Mouse (Mus musculus): ENCODE measurements at regions not wholly inside any gene's neighbourhood (a gene's known extent, or its start where the extent isn't known, plus 50 kb on each side); places are given as distances from the start of the nearest gene placed in this dataset.

DNA sequence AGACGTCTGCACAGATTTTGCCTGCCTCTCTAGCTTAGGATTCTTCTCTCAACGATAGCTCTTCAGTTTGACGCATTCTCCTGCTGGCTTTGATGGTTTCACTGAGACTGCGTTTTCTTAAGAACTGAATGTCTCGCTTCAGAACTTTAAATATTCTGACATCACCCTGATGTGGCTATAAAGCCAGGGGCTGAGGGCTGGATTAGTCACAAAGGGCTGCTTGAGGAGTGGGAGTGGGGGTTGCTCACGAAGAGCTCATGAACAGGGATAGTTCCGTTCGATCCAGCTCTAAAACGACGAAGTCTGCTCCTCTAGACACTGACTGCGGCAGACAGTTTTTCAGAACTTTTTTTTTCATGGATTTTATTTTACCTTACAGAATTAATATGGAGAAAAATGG, 240.7 kb upstream of the Nr5a2 start:
- DNase-seq, result no peak
- Histone ChIP-seq H3K36me3 (no peaks in the 10 kb centered on the region), H3K9ac (no peak overlapping the region), H3K4me2 (no peak overlapping the region), H3K4me1 (replicated peaks) (0 out of 2 replicates have a peak, but pooled peaks cover 4% of the 10 kb centered on the region), H3K4me3 (replicated peaks) (no peak overlapping the region), H3K27me3 (no peaks in the 10 kb centered on the region), H3K27ac (no peak overlapping the region), H3K9me3 (replicated peaks) (no peaks in the 10 kb centered on the region)
- no peak for ATAC-seq (ENCODE audit: low read depth)
- WGBS (ENCODE audit: insufficient replicate concordance), result 76% methylated on average over 11 of the region's 11 CpGs

DNA sequence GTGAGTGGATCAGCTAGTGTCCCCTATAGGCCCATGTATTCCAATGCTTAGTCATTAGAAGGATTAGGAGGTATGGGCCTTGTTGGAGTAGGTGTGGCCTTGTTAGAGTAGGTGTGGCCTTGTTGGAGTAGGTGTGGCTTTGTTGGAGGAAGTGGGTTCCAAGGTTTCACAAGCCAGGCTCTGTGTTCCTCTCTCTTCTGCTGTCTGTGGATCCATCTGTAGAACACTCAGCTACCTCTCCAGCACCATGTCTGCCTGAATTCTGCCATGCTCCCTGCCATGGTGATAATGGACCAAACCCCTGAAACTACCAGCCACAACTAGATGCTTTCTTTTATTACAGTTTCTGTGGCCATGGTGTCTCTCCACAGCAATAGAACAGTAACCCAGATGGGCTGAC, 235.7 kb upstream of the Nr5a2 start:
- ATAC-seq (ENCODE audit: low read depth) (peak; percentile 41; the same call in 1 of the 2 replicates), DNase-seq (no peak)
- H3K9ac ChIP-seq, result no peak overlapping the region
- 0 out of 2 replicates have a peak, but pooled peaks cover 2% of the 10 kb centered on the region for H3K4me1 ChIP-seq (replicated peaks)
- H3K27ac ChIP-seq, result no peak overlapping the region
- no peak overlapping the region for H3K4me3 ChIP-seq (replicated peaks)
- no peak overlapping the region for H3K4me2 ChIP-seq
- H3K27me3 ChIP-seq, result no peaks in the 10 kb centered on the region
- no peaks in the 10 kb centered on the region for H3K36me3 ChIP-seq
- H3K9me3 ChIP-seq (replicated peaks), result no peaks in the 10 kb centered on the region

DNA sequence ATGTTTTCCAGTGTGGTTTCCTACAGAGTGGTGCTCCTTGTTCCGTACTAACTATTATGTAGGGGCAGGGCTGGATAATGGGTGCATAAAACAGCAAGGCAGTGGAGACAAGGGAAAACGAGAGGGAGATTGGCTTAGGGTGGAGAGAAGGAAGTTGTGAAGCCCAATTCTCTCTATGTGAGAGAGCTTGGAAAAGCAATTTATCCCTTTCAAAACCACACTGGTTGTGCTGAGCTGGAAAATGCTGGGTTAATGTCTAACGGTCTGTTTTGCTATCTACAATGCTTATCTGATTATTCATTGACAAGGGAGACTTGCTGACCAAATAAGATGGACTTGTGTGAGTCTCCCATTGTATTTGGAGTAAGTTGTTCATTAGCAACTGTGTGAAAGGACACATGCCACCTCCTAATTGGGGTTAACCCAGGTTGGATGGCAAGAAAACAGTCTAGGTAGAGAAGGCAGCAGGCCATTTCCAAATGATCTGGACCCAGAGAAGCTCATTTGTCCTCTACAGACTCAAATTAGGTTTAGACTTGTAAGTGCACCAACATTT, 234.9 kb upstream of the Nr5a2 start:
- WGBS (ENCODE audit: insufficient replicate concordance), result 50% methylated on average over 3 of the region's 3 CpGs
- no peak overlapping the region for H3K27ac ChIP-seq
- H3K9ac ChIP-seq, result no peak overlapping the region
- no peak overlapping the region for H3K4me2 ChIP-seq
- H3K4me1 ChIP-seq (replicated peaks), result 0 out of 2 replicates have a peak, but pooled peaks cover 2% of the 10 kb centered on the region
- H3K36me3 ChIP-seq, result no peaks in the 10 kb centered on the region
- no peaks in the 10 kb centered on the region for H3K27me3 ChIP-seq
- DNase-seq (no peak), ATAC-seq (ENCODE audit: low read depth) (no peak)
- H3K4me3 ChIP-seq (replicated peaks), result no peak overlapping the region
- H3K9me3 ChIP-seq (replicated peaks), result no peaks in the 10 kb centered on the region

DNA sequence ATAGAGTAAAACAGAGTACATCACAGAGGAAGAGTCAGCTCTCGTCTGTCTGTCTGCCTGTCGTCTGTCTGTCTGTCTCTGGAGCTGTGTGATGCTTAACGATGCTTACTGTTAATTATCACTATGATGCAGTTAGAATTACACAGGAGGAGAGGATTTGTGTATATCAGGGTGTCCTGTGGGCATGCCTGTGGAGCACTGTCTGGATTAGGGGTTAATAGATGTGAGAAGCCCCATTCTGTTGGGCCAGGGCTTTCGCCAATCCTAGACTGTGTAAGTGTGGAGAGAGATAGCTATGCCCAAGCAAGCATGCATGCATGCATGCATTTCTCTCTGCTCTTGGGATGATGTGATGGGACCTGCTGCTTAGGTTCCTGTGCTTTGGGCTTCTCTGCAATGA, 218.0 kb upstream of the Nr5a2 start:
- H3K4me3 ChIP-seq (replicated peaks), result no peak overlapping the region
- H3K9ac ChIP-seq, result no peak overlapping the region
- H3K9me3 ChIP-seq (replicated peaks), result no peaks in the 10 kb centered on the region
- DNase-seq (no peak), ATAC-seq (ENCODE audit: low read depth) (no peak)
- H3K36me3 ChIP-seq, result no peaks in the 10 kb centered on the region
- no peak overlapping the region for H3K4me2 ChIP-seq
- 67% methylated on average over 4 of the region's 4 CpGs for WGBS (ENCODE audit: insufficient replicate concordance)
- H3K27me3 ChIP-seq, result no peaks in the 10 kb centered on the region
- H3K4me1 ChIP-seq (replicated peaks), result no peaks in the 10 kb centered on the region
- no peak overlapping the region for H3K27ac ChIP-seq

DNA sequence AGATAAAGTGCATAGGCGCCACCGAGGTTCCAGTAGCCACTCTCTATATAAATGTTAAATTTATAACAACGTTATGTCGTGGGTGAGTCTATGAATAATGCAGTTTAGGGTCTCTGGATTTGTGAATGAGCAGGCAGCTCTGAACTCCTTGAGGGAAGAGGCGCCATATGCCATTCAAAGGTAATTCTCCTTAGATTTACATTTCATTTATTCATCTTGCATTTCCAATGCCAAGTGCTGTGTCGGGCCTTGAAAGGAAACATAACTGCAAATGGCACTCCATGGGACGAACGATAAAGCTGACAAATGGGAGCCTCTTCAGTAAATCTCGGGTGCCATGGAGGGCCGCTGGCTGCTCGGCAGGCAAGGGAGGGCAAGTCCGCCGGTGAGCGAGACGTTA, 216.4 kb upstream of the Nr5a2 start:
- Histone ChIP-seq H3K9me3 (replicated peaks) (no peaks in the 10 kb centered on the region), H3K9ac (no peak overlapping the region), H3K4me3 (replicated peaks) (no peak overlapping the region), H3K27me3 (no peaks in the 10 kb centered on the region), H3K27ac (no peak overlapping the region), H3K4me2 (no peak overlapping the region), H3K4me1 (replicated peaks) (no peaks in the 10 kb centered on the region), H3K36me3 (no peaks in the 10 kb centered on the region)
- ATAC-seq (ENCODE audit: low read depth) (no peak), DNase-seq (no peak)
- 73% methylated on average over 15 of the region's 15 CpGs for WGBS (ENCODE audit: insufficient replicate concordance)

DNA sequence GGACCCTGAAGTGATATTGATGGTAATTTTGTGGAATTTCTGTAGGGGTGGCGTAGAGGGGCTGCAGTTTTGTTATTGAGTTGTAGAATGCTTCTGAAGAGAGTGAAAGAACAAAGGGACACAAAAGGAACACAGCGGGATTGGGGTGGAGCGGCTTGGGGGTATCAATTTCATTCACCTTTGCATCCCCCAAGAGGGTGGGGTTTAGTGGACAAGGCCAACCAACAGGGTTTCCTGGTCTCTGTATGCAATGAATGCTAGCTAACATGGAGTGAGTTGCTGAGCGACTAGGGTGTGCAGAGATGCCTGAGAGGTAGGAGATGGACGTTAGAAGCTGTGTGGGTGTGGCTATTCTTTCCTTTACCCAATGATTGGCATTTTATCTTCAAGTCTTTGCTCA, 213.8 kb upstream of the Nr5a2 start:
- 51% methylated on average over 5 of the region's 5 CpGs for WGBS (ENCODE audit: insufficient replicate concordance)
- peaks cover 8% of the 10 kb centered on the region; the same call in 1 of the 2 replicates for H3K4me1 ChIP-seq (replicated peaks)
- H3K27ac ChIP-seq, result no peak overlapping the region
- no peak overlapping the region for H3K4me2 ChIP-seq
- no peak overlapping the region for H3K9ac ChIP-seq
- no peaks in the 10 kb centered on the region for H3K9me3 ChIP-seq (replicated peaks)
- no peak for DNase-seq
- no peaks in the 10 kb centered on the region for H3K27me3 ChIP-seq
- H3K36me3 ChIP-seq, result no peaks in the 10 kb centered on the region
- no peak for ATAC-seq (ENCODE audit: low read depth)
- H3K4me3 ChIP-seq (replicated peaks), result no peak overlapping the region

DNA sequence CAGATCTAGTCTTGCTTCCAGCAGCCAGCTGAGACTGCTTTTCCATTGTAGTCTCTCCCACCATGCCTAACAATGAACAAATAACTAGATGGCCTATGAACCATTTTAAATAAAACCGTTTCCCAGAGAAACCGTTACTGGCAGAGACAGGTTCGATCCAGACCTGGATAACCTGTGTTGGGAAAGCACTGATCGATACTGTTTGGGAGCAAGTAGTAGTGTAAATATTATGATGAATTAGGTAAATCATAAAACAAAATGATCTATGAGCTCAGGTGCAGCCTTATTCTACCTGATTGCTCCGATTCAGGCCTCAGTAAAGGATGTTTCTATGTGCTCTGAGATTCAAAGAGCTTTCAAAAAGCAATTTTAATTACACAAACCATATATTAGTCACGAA, 211.9 kb upstream of the Nr5a2 start:
- ATAC-seq (ENCODE audit: low read depth) (no peak), DNase-seq (no peak)

DNA sequence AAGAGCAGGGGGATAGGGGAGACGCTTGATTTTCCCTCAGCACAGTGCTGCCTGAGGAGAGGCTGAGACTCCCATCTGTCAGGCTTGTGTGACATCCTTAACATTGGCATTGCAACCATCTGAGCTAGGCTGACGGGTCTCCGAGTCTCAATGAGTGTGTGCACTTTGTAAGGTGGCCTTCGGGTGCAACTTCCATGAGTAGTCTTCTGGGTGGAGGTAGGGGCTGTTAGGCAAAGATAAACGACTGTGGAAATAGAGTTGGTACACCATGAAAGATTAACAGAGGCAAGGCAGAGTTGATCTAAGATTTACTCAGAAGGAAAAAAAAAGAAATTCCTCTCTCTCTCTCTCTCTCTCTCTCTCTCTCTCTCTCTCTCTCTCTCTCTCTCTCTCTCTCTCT, 211.2 kb upstream of the Nr5a2 start:
- peak; percentile 68; the same call in 1 of the 2 replicates for ATAC-seq (ENCODE audit: low read depth)
- H3K27me3 ChIP-seq, result no peaks in the 10 kb centered on the region
- H3K9me3 ChIP-seq (replicated peaks), result no peaks in the 10 kb centered on the region
- no peak overlapping the region for H3K4me2 ChIP-seq
- peaks cover 8% of the 10 kb centered on the region; the same call in 1 of the 2 replicates for H3K4me1 ChIP-seq (replicated peaks)
- H3K36me3 ChIP-seq, result no peaks in the 10 kb centered on the region
- H3K9ac ChIP-seq, result no peak overlapping the region
- WGBS (ENCODE audit: insufficient replicate concordance), result 29% methylated on average over 5 of the region's 5 CpGs
- DNase-seq, result no peak
- H3K27ac ChIP-seq, result no peak overlapping the region
- H3K4me3 ChIP-seq (replicated peaks), result no peak overlapping the region

More for the DNA sequence above, 211.9 kb upstream of the Nr5a2 start:
- H3K4me1 ChIP-seq (replicated peaks), result peaks cover 8% of the 10 kb centered on the region; the same call in 1 of the 2 replicates
- no peak overlapping the region for H3K4me3 ChIP-seq (replicated peaks)
- 71% methylated on average over 6 of the region's 6 CpGs for WGBS (ENCODE audit: insufficient replicate concordance)
- H3K27me3 ChIP-seq, result no peaks in the 10 kb centered on the region
- no peak overlapping the region for H3K9ac ChIP-seq
- H3K4me2 ChIP-seq, result no peak overlapping the region
- H3K36me3 ChIP-seq, result no peaks in the 10 kb centered on the region
- no peaks in the 10 kb centered on the region for H3K9me3 ChIP-seq (replicated peaks)
- no peak overlapping the region for H3K27ac ChIP-seq

DNA sequence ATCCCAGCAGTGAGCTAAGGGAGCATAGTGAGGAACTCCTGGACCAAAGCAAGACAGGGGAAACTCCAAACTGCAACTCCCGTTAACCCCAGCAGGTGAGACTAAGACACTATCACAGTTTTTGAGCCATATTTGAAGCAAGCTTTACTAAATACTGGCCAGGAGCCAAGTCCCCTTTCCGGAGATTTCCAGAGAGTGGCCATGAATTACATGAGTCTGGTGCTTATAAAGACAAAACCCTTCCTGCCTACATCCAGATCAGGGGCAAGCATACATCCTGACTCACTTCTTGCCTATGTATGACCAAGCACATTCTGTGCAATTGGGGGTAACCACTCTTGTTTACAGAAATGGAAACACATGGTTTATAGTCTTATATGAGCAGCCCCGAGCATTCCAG, 187.6 kb upstream of the Nr5a2 start:
- H3K36me3 ChIP-seq, result no peaks in the 10 kb centered on the region
- H3K27me3 ChIP-seq, result no peaks in the 10 kb centered on the region
- no peaks in the 10 kb centered on the region for H3K9me3 ChIP-seq (replicated peaks)
- H3K9ac ChIP-seq, result no peak overlapping the region
- no peak for DNase-seq
- H3K27ac ChIP-seq, result no peak overlapping the region
- no peak overlapping the region for H3K4me3 ChIP-seq (replicated peaks)
- ATAC-seq (ENCODE audit: low read depth), result no peak
- H3K4me2 ChIP-seq, result no peak overlapping the region
- 41% methylated on average over 3 of the region's 3 CpGs for WGBS (ENCODE audit: insufficient replicate concordance)
- H3K4me1 ChIP-seq (replicated peaks), result 0 out of 2 replicates have a peak, but pooled peaks cover 2% of the 10 kb centered on the region

DNA sequence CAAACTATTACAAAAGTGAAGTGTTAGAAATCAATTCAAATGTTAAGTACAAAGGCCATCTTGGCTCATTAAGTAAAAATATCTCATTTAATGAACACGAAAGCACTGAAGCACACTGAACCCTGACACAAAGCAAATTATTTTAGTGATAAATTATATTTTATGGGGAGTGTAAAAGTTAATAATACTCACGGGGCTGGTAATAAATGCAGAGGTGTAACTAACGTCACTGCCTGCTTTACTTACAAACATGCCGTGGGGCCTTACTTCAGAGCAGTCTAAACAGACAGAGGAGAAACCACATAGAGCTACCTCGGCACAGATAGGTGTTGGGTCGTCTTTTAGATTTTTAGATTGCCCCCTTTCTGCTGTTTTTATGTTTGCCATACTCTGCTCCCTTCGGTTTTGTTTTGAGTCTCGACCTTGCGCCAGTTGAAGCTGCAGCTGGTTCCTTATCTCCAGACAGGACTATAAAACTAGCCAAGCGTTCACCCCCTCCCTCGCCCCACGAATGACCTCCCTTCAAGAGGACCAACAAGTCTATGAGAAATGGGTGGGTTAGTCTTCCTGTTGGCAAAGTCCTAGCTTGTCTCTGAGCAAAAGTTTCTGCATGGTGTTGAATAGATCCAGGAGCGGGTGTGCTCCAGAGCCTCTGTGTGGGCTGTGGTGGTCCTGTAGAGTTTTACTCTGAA, 181.8 kb upstream of the Nr5a2 start:
- Histone ChIP-seq H3K4me3 (replicated peaks) (no peak overlapping the region), H3K27ac (no peak overlapping the region), H3K9me3 (replicated peaks) (no peaks in the 10 kb centered on the region), H3K27me3 (no peaks in the 10 kb centered on the region), H3K4me2 (no peak overlapping the region), H3K36me3 (no peaks in the 10 kb centered on the region), H3K9ac (no peak overlapping the region), H3K4me1 (replicated peaks) (0 out of 2 replicates have a peak, but pooled peaks cover 2% of the 10 kb centered on the region)
- ATAC-seq (ENCODE audit: low read depth), result no peak
- no peak for DNase-seq
- 39% methylated on average over 13 of the region's 13 CpGs for WGBS (ENCODE audit: insufficient replicate concordance)

DNA sequence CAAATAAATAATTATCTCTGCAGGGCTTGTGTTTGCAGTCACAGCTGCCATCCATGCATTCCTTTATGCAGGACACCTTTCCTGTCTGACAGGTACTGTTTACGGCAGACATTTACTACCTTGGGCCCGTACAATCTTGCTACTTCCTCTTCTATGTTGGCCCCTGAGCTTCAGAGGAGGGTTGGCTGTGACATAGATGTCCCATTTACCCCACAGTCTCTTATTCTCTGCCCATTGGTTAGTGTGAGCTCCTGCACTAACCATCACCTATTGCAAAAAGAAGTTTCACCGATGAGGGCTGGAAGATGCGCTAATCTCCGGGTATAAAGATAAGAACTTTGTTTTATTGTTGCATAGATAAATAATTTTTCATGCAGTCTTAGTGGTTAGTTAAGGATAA, 181.1 kb upstream of the Nr5a2 start:
- 63% methylated on average over 5 of the region's 5 CpGs for WGBS (ENCODE audit: insufficient replicate concordance)
- ATAC-seq (ENCODE audit: low read depth), result no peak

DNA sequence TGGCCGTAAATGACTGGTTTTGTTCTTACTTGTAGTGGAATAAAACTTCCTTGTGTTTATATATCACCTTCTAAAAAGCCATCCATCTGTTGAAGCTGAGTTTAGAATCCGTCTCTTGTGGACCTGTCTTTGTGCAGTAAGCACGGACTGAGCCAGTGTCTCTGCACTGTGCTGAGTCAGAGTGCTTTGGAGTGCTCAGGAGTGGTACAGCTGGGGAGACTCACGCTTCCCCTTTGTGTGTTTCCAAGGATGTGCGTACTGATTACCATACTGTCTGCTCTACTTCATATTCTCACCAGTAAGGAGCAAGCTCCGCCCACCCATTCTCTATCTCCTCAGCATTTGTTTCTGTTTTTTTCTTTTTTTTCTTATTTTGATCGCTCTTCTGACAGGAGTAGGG, 175.9 kb upstream of the Nr5a2 start:
- Histone ChIP-seq H3K4me1 (replicated peaks) (no peaks in the 10 kb centered on the region), H3K27ac (no peak overlapping the region), H3K27me3 (no peaks in the 10 kb centered on the region), H3K9ac (no peak overlapping the region), H3K4me3 (replicated peaks) (no peak overlapping the region), H3K36me3 (no peaks in the 10 kb centered on the region), H3K4me2 (no peak overlapping the region), H3K9me3 (replicated peaks) (no peaks in the 10 kb centered on the region)
- DNase-seq, result no peak
- ATAC-seq (ENCODE audit: low read depth), result no peak
- WGBS (ENCODE audit: insufficient replicate concordance), result 53% methylated on average over 7 of the region's 7 CpGs

More for the DNA sequence above, 181.1 kb upstream of the Nr5a2 start:
- no peaks in the 10 kb centered on the region for H3K27me3 ChIP-seq
- 0 out of 2 replicates have a peak, but pooled peaks cover 2% of the 10 kb centered on the region for H3K4me1 ChIP-seq (replicated peaks)
- no peaks in the 10 kb centered on the region for H3K9me3 ChIP-seq (replicated peaks)
- no peak overlapping the region for H3K27ac ChIP-seq
- no peak overlapping the region for H3K4me2 ChIP-seq
- no peaks in the 10 kb centered on the region for H3K36me3 ChIP-seq
- no peak overlapping the region for H3K4me3 ChIP-seq (replicated peaks)
- no peak for DNase-seq
- H3K9ac ChIP-seq, result no peak overlapping the region
